Comparison of ENCODE assay signal across 19 mouse cellular contexts in the genomic region with DNA sequence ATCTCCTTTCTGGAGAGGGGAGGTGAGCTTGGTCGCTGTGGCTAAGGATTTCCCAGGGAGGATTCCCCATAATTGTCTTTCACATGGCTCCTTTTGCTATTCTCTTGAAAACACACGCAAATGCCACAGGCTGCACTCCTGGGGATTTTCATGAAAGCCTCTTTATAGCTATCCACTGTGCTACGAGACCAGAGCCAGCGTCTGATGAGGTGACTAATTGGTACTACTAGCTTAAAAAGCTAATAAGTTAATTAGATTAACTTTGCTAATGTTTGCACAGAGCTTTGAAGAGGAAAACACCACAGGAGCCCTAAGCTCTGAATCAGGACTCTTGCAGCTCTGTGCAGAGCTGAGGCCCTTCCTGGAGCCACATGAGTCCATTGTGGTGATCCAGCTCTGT.
A peak's percentile ranks its signal among the peaks of the same experiment; 100 is the strongest.
DNase-seq lines count a peak whose midpoint lies in the region; ATAC-seq lines count a peak whose summit lies in the region.
"Had no signal": no experiment of that assay in that cellular context is flagged by ENCODE, and none has a peak within 500 bp of the region (broad histone marks: within the 10 kb centered on the region; RNA-seq: fewer than 3 reads in every experiment).

No protein-coding gene starts in this region.

- no peak overlapping the region for H3K9ac ChIP-seq in hindbrain, embryonic 11.5 days (ENCODE audit: low read depth, low read length)
- H3K9ac ChIP-seq in hindbrain, embryonic 12.5 days, result no peak overlapping the region
- no peak overlapping the region for H3K9ac ChIP-seq in midbrain, embryonic 11.5 days (ENCODE audit: low read length)
- H3K9ac ChIP-seq in midbrain, embryonic 16.5 days (ENCODE audit: low read depth, low read length), result no peak overlapping the region
- H3K9ac ChIP-seq: embryonic facial prominence, embryonic 15.5 days; liver, embryonic 13.5 days; lung, embryonic 14.5 days had no signal

- no peaks in the 10 kb centered on the region for H3K9me3 ChIP-seq in hindbrain, embryonic 11.5 days (ENCODE audit: control insufficient read depth, low read length)
- H3K9me3 ChIP-seq in hindbrain, embryonic 12.5 days (replicated peaks), result no peaks in the 10 kb centered on the region
- no peaks in the 10 kb centered on the region for H3K9me3 ChIP-seq in midbrain, embryonic 11.5 days (ENCODE audit: control insufficient read depth, low read length)
- no peaks in the 10 kb centered on the region for H3K9me3 ChIP-seq in midbrain, embryonic 16.5 days (replicated peaks; ENCODE audit: control insufficient read depth, low read length, poor library complexity, severe bottlenecking)
- H3K9me3 ChIP-seq: embryonic facial prominence, embryonic 15.5 days; liver, embryonic 13.5 days had no signal

- peaks cover 12% of the 10 kb centered on the region for H3K4me1 ChIP-seq in hindbrain, embryonic 11.5 days (replicated peaks; ENCODE audit: control insufficient read depth, insufficient read depth, low read length)
- H3K4me1 ChIP-seq in hindbrain, embryonic 12.5 days, result peaks cover 15% of the 10 kb centered on the region
- H3K4me1 ChIP-seq in midbrain, embryonic 11.5 days (ENCODE audit: control insufficient read depth, insufficient read depth, low read length), result peaks cover 30% of the 10 kb centered on the region
- H3K4me1 ChIP-seq in midbrain, embryonic 16.5 days (ENCODE audit: control insufficient read depth, insufficient read depth, low read length), result peaks cover 10% of the 10 kb centered on the region
- H3K4me1 ChIP-seq: liver, embryonic 13.5 days had no signal

- peak; percentile 11 for DNase-seq in embryo, embryonic 10 days (ENCODE audit: low spot score)
- DNase-seq in embryo, embryonic 10.5 days (ENCODE audit: low spot score), result no peak
- DNase-seq in hindbrain, embryonic 11.5 days (ENCODE audit: low spot score), result peak; percentile 24
- DNase-seq in midbrain, embryonic 11.5 days (ENCODE audit: low spot score, missing footprints), result peak; percentile 91
- DNase-seq in retina, embryonic 14.5 days (ENCODE audit: low spot score), result peak; percentile 58
- DNase-seq: adrenal gland, postnatal 25 days; cerebellum, adult 11 months; cerebellum, adult 9-11 months; gastrocnemius, postnatal 36 days; heart, adult 2 months; liver, embryonic 13.5 days; right cerebral cortex, adult 18-20 months; thymus, adult 18-20 months; thymus, postnatal 36 days had no signal

- WGBS in hindbrain, embryonic 11.5 days, result 8% methylated on average over 4 of the region's 4 CpGs
- 5% methylated on average over 4 of the region's 4 CpGs for WGBS in hindbrain, embryonic 12.5 days
- 4% methylated on average over 4 of the region's 4 CpGs for WGBS in midbrain, embryonic 11.5 days
- 4% methylated on average over 4 of the region's 4 CpGs for WGBS in midbrain, embryonic 16.5 days

- peaks cover 85% of the 10 kb centered on the region for H3K27me3 ChIP-seq in hindbrain, embryonic 11.5 days (ENCODE audit: control insufficient read depth, insufficient read depth, low read length)
- peaks cover 95% of the 10 kb centered on the region for H3K27me3 ChIP-seq in hindbrain, embryonic 12.5 days
- peaks cover 94% of the 10 kb centered on the region for H3K27me3 ChIP-seq in midbrain, embryonic 11.5 days (ENCODE audit: control insufficient read depth, insufficient read depth, low read length)
- H3K27me3 ChIP-seq in midbrain, embryonic 16.5 days (ENCODE audit: control insufficient read depth, insufficient read depth, low read depth, low read length), result peaks cover 83% of the 10 kb centered on the region
- H3K27me3 ChIP-seq: liver, embryonic 13.5 days had no signal

- H3K4me2 ChIP-seq in hindbrain, embryonic 11.5 days (replicated peaks; ENCODE audit: low read depth, low read length), result no peak overlapping the region
- no peak overlapping the region for H3K4me2 ChIP-seq in hindbrain, embryonic 12.5 days (replicated peaks)
- no peak overlapping the region for H3K4me2 ChIP-seq in midbrain, embryonic 11.5 days
- H3K4me2 ChIP-seq in midbrain, embryonic 16.5 days (ENCODE audit: low read length), result no peak overlapping the region
- H3K4me2 ChIP-seq: embryonic facial prominence, embryonic 15.5 days; liver, embryonic 13.5 days; lung, embryonic 14.5 days had no signal

- ATAC-seq in hindbrain, embryonic 11.5 days (ENCODE audit: low FRiP score), result no peak
- no peak for ATAC-seq in hindbrain, embryonic 12.5 days (ENCODE audit: low FRiP score)
- no peak for ATAC-seq in midbrain, embryonic 11.5 days (ENCODE audit: low FRiP score)
- no peak for ATAC-seq in midbrain, embryonic 16.5 days
- no peak for ATAC-seq in cerebellum, adult (ENCODE audit: insufficient number of reproducible peaks, low FRiP score, low TSS enrichment)

- H3K36me3 ChIP-seq in hindbrain, embryonic 11.5 days (ENCODE audit: control insufficient read depth, insufficient read depth, low read length), result no peaks in the 10 kb centered on the region
- H3K36me3 ChIP-seq in hindbrain, embryonic 12.5 days, result no peaks in the 10 kb centered on the region
- H3K36me3 ChIP-seq in midbrain, embryonic 11.5 days (ENCODE audit: control insufficient read depth, insufficient read depth, low read length), result no peaks in the 10 kb centered on the region
- no peaks in the 10 kb centered on the region for H3K36me3 ChIP-seq in midbrain, embryonic 16.5 days (ENCODE audit: control insufficient read depth, insufficient read depth, low read length)
- H3K36me3 ChIP-seq: embryonic facial prominence, embryonic 15.5 days; liver, embryonic 13.5 days had no signal

- H3K27ac ChIP-seq in hindbrain, embryonic 11.5 days (ENCODE audit: low read depth, low read length), result no peak overlapping the region
- no peak overlapping the region for H3K27ac ChIP-seq in hindbrain, embryonic 12.5 days
- no peak overlapping the region; the same call in 1 of the 2 replicates for H3K27ac ChIP-seq in midbrain, embryonic 11.5 days (ENCODE audit: low read depth, low read length)
- H3K27ac ChIP-seq in midbrain, embryonic 16.5 days (ENCODE audit: low read length), result no peak overlapping the region
- H3K27ac ChIP-seq: embryonic facial prominence, embryonic 15.5 days; heart, adult 2 months; liver, embryonic 13.5 days had no signal

- no peak overlapping the region for H3K4me3 ChIP-seq in hindbrain, embryonic 11.5 days (ENCODE audit: low read depth, low read length)
- no peak overlapping the region for H3K4me3 ChIP-seq in hindbrain, embryonic 12.5 days
- H3K4me3 ChIP-seq in midbrain, embryonic 11.5 days (ENCODE audit: low read depth, low read length), result no peak overlapping the region
- H3K4me3 ChIP-seq in midbrain, embryonic 16.5 days (ENCODE audit: low read depth, low read length), result no peak overlapping the region
- H3K4me3 ChIP-seq: embryonic facial prominence, embryonic 15.5 days; heart, adult 2 months; liver, embryonic 13.5 days had no signal
